Mouse (Mus musculus) lung, postnatal 25 days (tissue): ENCODE results near the gene Cldn19.
A peak's percentile ranks its signal among the peaks of the same experiment; 100 is the strongest.

Experiments
- DNase-seq: peaks from one replicate; pipeline ENCODE4 v3.0.0; 2022; ENCODE audit warnings: low spot score

Gene Cldn19

GRCm38 (mm10) chr4:119255351-119255750, at the start of gene Cldn19:
Gene Cldn19 (plus strand): TSS chr4:119255414.
- DNase-seq: no peak

DNA sequence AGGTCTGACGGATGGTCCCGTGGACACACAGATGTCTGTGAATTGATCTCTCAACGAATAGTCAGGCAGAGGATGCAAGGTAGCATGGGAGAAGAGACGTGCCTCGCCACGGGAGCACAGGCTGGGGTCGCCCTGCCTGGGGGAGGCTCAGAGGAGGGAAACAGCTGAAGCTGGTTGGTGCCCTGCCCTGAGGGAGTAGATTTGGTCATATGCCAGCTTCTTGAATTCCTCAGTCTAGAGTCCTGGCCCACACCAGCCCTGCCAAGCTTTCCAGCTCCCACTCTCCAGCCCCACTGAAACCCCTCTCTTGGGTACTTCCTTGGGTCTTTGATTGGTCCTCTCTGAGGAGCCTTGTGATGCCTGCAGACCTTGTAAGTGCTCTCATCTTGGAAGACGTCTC, 38.5 kb upstream of the Cldn19 start:
- no peak for DNase-seq

DNA sequence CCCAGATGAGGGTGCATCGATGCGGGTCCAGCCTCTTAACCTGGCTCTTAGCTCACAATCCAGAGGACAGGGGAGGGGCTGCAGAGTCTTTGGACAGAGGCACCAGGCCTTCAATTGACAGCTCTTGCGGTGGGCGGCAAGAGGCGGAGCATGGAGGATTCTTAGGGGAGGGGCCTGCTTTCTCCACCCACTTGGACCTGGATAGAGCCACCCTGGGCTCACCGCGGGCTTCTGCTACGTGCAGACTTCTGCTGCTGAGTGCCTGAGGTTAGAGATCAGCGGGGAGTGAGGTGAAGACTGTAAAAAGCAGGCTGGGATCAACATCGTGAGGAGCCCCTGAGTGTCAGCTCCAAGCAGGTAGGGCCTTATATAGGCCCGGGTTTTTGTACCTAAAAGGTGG, 37.0 kb upstream of the Cldn19 start, which contains the start of gene Tmem269:
Gene Tmem269 (minus strand): TSS at position 49 of the 400 bp plus-strand sequence.
- no peak for DNase-seq

GRCm38 (mm10) chr4:119223696-119224095, 31.5 kb upstream of the Cldn19 start:
- peak; percentile 29 for DNase-seq

GRCm38 (mm10) chr4:119224534-119224933, 30.7 kb upstream of the Cldn19 start:
- DNase-seq: no peak

DNA sequence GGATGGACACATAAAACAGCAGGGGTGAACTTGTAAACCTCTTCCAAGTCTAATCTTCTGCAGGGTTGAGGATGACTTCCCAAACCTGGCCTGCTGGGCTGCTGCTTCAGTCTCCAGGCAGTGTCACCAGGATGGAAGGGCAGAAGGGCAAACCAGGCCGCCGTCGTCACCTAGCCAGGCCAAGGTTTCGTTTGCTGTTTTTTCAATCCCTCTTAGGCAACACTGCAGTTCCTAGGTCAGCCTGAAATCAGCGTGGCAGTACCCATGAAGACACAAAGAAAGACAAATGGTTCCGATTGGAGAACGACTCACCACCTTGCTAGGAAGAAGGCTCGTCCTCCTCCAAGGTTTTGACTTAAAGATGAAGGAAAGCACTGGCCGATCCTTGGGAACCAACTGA, 29.5 kb upstream of the Cldn19 start:
- no peak for DNase-seq

DNA sequence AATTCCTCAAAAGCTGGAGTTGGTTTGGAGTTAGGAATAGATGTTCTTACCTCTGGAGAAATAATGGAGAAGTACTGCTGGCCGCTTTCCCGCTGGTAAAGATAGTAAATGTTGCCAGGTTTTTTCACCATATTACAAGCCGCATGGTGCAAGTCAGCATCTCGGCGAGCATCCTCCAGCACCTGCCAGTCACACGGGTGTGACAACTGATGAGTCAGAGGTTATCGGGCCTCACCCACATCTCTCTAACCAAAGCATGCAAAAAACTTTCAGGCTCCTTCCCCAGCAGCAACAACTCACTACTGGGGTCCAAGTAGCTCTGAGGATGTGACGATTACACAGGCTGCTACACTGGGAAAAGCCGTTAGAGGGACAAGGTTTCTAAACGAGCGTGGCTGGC, 28.5 kb upstream of the Cldn19 start:
- no peak for DNase-seq

DNA sequence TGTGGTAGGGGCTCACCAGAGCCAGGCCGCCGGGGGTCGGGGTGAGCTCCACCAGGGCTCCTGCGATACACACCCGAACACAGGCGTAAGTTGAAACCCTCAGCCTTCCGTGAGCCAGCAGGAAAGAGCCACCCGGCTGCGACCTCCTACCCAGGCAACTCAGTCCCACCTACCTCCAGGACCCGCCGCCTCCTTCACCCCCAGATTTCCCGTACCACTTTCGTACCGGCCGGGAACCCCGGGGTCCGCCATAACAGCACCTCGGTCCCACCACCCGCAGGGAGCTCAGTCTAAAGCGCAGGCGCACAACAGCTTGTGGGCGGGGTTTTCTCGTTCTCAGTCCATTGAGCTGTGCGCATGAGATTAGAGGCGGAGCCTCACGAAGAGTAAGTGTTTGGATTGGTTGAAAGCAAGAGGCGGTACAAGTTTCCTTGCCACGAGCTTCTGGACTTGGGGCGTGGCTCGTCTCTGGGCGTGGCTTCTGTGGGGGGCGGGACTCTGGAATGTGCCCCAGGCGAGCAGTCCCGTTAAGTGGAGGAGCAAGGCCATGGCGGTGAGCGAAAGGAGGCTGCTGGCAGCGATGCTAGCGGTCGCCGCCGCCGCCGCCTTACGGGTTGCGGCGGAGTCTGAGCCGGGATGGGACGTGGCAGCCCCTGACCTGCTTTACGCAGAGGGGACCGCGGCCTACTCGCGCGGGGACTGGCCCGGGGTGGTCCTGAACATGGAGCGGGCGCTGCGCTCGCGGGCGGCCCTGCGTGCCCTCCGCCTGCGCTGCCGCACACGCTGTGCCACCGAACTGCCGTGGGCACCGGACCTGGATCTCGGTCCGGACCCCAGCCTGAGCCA, 22.6 kb upstream of the Cldn19 start, which contains the start of the genes AU022252 and P3h1:
Gene AU022252 (minus strand): TSS at position 303 of the 846 bp plus-strand sequence.
Gene P3h1 (plus strand): TSS at position 506 of the 846 bp plus-strand sequence.
- DNase-seq: peak; percentile 100

GRCm38 (mm10) chr4:119233256-119233901, 21.8 kb upstream of the Cldn19 start:
- DNase-seq: peak; percentile 24

- no peak for DNase-seq
Observed at GRCm38 (mm10) chr4:119234348-119234747, 20.9 kb upstream of the Cldn19 start.

DNA sequence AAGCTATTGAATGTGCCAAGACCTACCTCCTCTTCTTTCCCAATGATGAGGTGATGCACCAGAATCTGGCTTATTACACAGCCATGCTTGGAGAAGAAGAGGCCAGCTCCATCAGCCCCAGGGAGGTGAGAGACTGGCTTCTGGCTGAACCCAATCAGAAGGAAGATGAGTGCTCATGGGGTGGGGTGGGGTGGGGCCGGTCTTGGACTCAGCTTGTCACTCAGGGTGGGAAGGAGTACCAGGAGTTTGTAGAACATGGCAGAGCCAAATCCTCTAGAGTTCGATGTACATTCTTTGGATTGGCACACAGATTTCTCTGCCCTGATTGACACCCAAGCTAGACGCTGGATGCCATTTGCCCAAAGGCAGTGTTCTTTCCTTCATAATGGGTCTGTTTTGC, 16.6 kb upstream of the Cldn19 start:
- DNase-seq: no peak

DNA sequence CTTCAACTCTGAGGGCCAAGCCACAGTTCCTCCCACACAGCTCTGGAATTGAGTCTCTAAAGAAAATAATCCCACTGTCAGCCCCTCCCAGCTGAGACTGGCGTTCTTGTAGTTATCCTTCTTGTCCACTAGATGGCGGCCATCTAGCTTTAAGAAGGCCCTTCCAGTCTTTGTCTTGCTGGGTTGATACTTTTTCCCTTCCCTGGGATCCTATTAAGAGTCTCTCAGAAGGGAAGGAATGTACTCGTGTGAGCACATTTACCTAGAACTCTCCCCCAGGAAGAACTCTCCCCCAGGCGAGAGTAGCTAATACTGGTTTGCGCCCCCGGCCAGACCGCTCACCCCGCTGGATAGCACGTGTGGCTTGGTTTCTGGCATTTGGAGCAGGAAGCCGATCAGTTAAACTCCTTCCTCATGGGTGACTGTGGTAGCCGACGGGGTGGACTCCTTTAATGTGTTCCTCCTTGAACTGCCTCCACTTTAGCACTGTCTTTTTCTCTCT, 16.0 kb upstream of the Cldn19 start:
- DNase-seq: peak; percentile 63

DNA sequence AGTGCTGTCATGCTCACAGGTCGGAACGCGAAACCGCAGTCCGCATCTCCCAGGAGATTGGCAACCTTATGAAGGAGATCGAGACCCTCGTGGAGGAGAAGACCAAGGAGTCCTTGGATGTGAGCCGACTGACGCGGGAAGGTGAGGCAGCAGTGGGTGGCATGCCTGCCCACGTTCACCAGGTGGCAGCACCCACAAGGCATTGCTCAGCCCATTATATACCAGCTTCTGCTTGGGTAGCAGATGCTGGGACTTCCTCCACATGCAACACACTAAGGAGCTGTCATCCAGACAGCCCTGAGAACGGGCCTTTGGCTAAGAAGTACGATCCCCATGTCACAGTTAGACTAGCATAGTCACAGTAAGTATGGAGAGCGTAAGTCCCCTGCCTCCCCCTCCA, 13.6 kb upstream of the Cldn19 start:
- DNase-seq: no peak

DNA sequence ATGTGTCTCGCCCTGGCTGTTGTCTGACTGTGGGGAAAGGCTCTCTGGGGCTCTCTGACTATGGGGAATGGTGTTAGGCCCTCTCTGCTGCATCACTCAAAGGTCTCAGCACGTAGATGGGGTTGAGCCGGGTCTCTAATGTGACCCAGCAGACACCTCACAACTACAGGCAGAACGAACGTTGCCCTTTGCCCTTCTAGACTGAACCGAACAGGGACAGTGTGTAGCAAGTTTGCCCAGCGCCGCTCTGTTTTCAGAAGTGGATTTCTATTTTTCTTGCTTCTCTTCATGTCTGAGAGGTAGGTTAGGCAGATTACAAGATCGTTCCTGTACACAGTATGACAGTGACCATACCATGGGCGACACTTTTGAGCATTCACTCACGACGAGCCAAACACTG, 12.6 kb upstream of the Cldn19 start:
- no peak for DNase-seq

DNA sequence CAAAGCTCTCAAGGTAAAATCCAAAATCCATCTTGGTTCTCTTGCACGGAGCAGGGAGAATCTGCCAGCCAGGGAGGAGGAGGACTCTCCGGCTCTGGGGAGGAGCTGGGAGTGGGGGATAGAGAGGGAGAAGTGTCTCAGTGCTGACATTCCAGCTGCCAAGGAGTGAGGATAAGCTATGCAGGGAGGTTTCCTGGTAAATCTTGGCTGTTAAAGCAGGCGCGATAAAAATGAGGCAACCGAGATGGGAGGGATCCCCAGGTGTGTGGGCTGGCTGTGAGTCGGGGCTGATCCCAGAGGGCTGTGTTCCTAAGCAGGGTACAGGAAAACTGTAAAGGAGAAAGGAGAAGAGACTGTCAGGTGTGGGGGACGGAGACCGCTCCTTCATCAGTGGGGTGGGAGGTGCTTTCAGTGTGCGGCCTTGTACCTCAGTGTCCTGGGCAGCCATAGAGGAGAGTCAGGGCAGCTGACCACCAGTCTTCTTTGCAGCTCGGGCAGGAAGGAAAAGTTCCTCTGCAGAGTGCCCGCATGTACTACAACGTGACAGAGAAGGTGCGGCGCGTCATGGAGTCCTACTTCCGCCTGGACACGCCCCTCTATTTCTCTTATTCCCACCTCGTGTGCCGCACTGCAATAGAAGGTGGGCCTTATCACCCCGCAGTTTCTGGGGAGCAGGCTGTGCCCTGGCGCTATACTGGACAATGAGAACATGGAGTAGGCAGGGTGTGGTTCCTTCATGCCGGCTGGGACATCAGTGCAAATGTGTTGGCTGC, 10.6 kb upstream of the Cldn19 start:
- no peak for DNase-seq

GRCm38 (mm10) chr4:119245556-119245955, 9.7 kb upstream of the Cldn19 start:
- DNase-seq: peak; percentile 36

DNA sequence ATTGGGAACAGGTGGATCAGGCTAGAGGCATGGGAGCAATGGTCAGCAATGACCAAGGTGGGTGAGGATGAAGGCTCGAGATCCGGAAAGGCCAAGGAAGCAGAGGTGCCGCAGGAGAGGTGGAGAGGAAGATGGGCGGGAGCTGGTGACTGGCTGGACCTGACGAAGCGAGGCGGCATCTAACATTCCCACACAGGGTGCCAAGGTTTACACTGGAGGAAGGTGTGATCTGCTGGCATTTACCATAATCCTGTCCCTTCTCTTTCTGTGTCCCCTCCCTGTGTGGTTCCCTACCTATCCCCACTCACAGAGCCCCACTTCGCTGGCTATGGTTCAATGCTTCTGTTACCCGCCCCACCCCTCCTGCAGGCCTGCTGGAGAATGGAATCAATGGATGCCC, 9.3 kb upstream of the Cldn19 start:
- DNase-seq: no peak

- no peak for DNase-seq
Observed at GRCm38 (mm10) chr4:119246688-119247225, 8.5 kb upstream of the Cldn19 start.

DNA sequence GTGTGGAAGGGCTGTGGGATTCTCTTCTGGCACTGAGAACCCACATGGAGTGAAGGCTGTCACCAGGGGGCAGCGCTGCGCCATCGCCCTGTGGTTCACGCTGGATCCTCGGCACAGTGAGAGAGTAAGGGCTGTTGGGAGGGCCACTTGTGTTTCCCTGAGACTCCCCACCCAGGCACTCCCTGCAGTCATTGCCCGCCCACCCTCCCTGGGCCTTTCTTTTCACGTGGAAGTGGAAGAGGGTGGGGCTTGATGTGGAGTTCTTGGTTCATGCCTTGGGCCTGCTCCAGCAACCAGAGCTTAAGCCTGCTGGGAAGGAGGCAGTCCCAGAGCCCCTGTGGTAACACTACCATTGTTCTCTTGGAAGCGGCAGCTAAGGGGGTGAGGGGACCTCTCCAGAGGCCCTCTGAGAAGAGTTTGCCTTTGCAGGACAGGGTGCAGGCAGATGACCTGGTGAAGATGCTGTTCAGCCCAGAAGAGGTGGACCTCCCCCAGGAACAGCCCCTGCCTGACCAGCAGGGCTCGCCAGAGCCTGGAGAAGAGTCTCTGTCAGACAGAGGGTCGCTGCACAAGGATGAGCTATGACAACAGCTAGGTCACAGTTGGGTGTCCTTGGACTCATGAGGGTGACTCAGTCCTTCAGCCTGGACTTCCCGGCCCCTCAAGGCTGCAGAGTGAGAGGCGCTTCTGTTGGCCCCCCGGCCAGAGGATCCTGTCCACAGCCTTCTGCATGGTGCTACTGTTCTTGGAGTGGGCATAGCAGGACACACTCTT, 7.6 kb upstream of the Cldn19 start:
- peak; percentile 88 for DNase-seq

DNA sequence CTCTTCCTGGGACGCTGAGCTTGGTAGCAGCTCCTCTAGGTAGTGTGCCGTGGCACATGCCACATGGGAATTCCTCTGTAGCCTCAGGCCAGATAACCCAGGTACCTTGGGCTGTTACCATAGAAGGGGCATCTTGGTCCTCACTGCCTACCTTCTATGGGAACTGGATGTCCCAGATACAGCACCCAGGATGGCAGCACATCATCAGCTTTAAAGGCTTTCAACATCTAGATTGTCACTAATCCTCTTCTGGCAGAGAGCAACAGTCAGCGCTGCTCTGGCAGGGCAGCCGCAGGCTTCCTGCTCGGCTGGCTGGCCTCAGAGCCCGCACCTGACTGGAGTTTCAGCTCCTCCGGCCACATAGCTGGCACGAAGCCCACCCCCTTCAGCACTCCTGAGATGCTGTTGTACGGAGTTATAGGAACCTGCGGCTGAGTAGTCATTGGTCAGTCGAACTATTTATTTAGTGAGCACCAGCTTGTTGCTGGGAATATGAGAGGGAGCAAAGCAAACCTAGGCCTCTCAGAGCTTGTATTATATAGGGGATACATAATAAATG, 6.7 kb upstream of the Cldn19 start:
- peak; percentile 48 for DNase-seq
